Mouse (Mus musculus) lung, adult 2 months (tissue): ENCODE data around the gene Crym.

Experiments
- CTCF ChIP-seq: fragments of 200-500 bp; IDR thresholded peaks from 2 replicates; pipeline ENCODE4 v1.5.1; 2011; ENCODE audit warnings: mild to moderate bottlenecking, low read length, control low read depth; ENCODE audit not compliant: insufficient read depth
- POLR2A ChIP-seq: fragments of 200-500 bp; IDR thresholded peaks from 2 replicates; pipeline ENCODE4 v1.6.1; 2011; ENCODE audit warnings: low read depth, mild to moderate bottlenecking, control low read depth, low read length, borderline replicate concordance; ENCODE audit errors: extremely low read depth

- no peak for TF ChIP-seq CTCF
- no peak for TF ChIP-seq POLR2A
Observed at GRCm38 (mm10) chr7:120188946-120189345, 13.0 kb downstream of the Crym start.
